Mouse (Mus musculus): ENCODE results near the gene Hook1.

GRCm38 (mm10) chr4:95947896-95948295, 19.1 kb upstream of the Hook1 start:
- TF ChIP-seq POLR2A (IDR thresholded peaks at IDR 0.05; ENCODE audit: borderline replicate concordance, extremely low read depth, low read depth, low read length) = no peak
- no peak for TF ChIP-seq CTCF (IDR thresholded peaks at IDR 0.05; ENCODE audit: insufficient read depth, low read length)
